Mouse (Mus musculus) liver, adult (tissue): ENCODE data around the gene Cpped1.

Experiments
- GATA4 ChIP-seq: IDR thresholded peaks from 2 replicates; pipeline ENCODE4 v1.6.1; 2014; ENCODE audit warnings: mild to moderate bottlenecking, low read length; ENCODE audit not compliant: insufficient replicate concordance

The Cpped1 gene

DNA sequence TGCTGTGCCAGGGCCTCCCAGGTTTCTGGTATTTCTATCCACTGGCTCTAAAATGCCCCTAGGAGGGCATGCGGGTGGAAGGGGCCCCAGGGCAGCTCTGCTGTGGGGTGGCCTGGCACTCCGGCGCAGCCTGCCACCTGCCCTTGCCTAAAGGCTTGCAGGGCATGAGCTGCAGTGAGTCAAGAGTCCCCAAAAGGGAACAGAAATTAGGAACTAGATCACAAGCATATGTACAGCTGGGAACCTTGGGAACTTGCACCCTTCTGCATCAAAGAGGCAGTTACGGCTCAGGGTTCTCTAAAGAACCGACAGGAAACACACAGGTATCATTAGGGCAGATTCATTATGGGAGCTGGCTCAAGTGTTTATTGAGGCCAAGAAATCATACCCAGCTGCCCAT, 34.0 kb downstream of the Cpped1 start:
- no peak for TF ChIP-seq GATA4

- no peak for TF ChIP-seq GATA4
Observed at GRCm38 (mm10) chr16:11873292-11873691, 36.0 kb downstream of the Cpped1 start.

DNA sequence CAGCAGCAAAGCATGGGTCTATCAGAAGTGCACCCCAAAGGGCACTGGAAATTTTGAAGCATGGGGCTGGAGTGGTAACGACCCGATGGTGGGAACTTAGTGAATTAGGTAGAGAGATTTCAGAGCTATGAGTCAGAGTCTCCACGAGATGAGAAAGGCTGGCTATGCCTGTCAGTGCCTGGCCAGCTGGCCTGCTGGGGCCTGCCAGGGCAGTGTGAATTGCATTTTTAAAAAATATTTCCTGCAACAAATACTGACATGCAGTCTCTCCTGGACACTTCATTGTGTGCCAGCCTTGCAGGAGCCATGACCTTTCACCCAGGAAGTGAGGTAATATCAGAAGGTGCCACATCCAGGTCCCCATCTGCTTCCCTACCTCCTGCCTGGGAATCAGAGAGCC, 40.8 kb downstream of the Cpped1 start:
- no peak for TF ChIP-seq GATA4

GRCm38 (mm10) chr16:11852716-11853605, 56.3 kb downstream of the Cpped1 start:
- no peak for TF ChIP-seq GATA4

GRCm38 (mm10) chr16:11848990-11849658, 60.1 kb downstream of the Cpped1 start:
- no peak for TF ChIP-seq GATA4

DNA sequence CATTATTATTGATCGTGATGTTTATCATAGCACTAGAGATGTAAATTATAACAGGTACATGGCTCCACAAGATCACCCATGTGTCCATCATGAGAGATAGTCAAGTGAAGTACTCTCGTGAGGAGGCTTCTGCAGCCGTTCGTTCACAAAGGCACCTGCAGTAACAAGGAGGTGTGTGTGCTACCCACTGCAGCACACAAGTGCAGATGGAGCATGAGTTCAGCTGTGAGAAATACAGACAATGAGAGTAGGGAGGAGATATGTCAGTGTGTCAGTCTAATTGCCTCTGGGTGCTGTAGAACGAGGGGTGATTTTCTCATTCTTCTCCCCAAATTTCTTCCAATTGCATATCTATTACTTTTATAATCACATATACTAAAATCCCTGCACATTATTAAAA, 63.9 kb downstream of the Cpped1 start:
- no peak for TF ChIP-seq GATA4

DNA sequence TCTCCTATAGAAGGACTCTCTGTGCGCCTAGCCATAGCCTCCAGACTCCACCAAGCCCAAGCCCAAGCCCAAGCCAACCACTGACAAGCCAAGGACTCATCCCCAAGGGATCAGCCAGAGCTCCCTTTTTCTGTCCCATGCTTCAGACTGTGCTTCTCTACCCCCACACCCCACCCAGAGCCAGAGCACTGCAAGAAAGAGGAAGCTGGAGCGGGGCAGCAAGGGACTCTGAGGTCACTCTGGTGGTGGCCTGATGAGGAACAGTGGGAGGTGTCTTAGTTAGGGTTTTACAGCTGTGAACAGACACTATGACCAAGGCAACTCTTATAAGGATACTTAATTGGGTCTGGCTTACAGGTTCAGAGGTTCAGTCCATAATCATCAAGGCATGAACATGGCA, 65.8 kb downstream of the Cpped1 start:
- TF ChIP-seq GATA4, result no peak

DNA sequence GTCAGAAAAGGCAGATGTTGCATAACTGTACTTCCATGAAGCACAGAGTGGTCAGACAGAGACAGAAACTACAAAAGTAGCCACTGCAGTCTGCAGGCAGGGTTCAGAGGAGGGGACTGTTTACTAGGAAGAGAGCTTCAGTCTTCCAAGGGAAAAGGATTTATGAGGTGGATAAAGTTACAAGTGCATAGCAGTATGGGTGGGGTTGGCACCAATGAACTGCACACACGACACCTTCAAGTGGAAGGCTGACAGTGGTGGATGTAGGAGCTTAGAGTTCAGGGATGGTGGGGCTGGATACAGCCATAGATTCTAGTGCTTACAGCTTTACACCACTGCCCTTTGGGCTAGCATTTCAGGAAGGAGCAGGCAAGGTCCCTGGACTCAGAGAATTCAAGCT, 75.8 kb downstream of the Cpped1 start:
- TF ChIP-seq GATA4, result no peak

- no peak for TF ChIP-seq GATA4
Observed at GRCm38 (mm10) chr16:11828816-11829215, 80.4 kb downstream of the Cpped1 start.

DNA sequence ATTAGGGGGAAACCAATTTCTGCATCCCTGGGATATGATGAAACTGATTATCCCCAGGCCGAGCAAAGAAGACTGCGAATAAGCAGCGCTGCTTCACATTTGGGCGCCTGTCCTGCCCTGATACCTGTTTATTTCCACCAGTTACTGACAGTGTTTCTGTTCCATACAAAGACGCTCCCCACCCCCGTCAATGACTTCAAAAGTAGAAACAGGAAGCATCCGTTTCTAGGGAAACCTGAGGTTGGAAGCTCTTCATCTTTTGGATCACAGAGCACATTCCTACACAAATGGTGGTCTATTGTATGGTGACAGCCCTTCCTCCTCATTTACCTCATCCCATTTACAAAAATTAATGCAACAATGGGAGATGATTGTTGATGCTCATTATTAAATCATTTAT, 84.4 kb downstream of the Cpped1 start:
- no peak for TF ChIP-seq GATA4

GRCm38 (mm10) chr16:11824385-11824784, 84.9 kb downstream of the Cpped1 start:
- TF ChIP-seq GATA4, result no peak

DNA sequence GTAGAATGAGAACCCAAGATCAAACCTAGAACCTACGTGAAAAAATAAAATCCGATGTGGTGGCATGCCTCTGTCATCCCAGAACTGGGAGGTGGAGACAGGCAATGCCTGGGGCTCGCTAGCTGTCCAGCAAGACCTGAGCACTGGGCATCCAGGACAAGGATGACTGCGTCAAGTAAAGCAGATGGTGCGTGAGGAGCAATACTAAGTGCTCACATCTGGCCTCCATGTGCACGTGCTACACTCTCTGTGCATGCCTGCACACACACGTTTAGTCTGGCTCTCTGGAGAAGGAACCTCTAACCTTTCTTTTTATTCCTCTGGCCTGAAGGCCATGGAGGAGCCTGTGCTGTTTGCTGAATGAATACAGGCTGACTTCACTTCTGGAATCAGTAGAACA, 88.5 kb downstream of the Cpped1 start:
- TF ChIP-seq GATA4, result no peak

GRCm38 (mm10) chr16:11814935-11815650, 94.2 kb downstream of the Cpped1 start:
- no peak for TF ChIP-seq GATA4

GRCm38 (mm10) chr16:11812119-11812518, 97.1 kb downstream of the Cpped1 start:
- no peak for TF ChIP-seq GATA4

DNA sequence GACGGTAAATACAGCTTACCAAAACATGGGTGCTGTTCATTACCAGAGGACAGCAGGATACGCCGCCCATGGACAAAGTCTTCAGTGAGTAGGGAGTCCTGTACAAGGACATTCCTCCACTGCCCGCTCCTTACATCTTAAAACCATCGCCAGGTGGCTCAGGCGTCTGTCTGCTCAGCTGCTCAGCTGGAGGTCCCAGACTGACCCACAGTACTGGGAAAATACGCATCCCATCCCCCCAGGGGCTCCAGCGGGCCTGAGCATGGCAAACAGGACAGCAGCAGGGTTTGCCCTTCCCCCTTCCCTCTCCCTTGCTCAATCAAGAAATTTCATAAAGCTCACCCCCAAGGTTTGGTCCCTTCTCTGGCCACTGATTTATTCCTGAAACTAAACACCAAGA, 99.6 kb downstream of the Cpped1 start:
- no peak for TF ChIP-seq GATA4
